Mouse (Mus musculus) urinary bladder, postnatal 10 days (tissue): ENCODE results near the gene Gm10058.
"Not testable (repeated sequence)": the region's sequence is repeated elsewhere in the genome, so short reads cannot be mapped to it uniquely, and the experiment has no call there.

Experiments used
- DNase-seq: peaks from one replicate; pipeline ENCODE4 v3.0.0; 2022; ENCODE audit warnings: low spot score

Gm10058 gene

GRCm38 (mm10) chrX:27946785-27947184 is at the start of gene Gm10058:
Gene Gm10058 (minus strand): TSS chrX:27946885.
- not testable (repeated sequence) for DNase-seq
